Mouse (Mus musculus): ENCODE measurements around the gene Dock9.

GRCm38 (mm10) chr14:121754110-121754509, 43.5 kb downstream of the Dock9 start:
- TF ChIP-seq USF1 (IDR thresholded peaks at IDR 0.05; ENCODE audit: low read depth) (no peak), POLR2A (IDR thresholded peaks at IDR 0.05; ENCODE audit: insufficient read length, low read depth) (no peak), CEBPB (IDR thresholded peaks at IDR 0.05; ENCODE audit: insufficient read depth, poor library complexity, severe bottlenecking) (no peak), E2F4 (IDR thresholded peaks at IDR 0.05; ENCODE audit: insufficient read depth) (no peak), TCF12 (IDR thresholded peaks at IDR 0.05; ENCODE audit: insufficient read depth, poor library complexity, severe bottlenecking) (no peak), TCF3 (IDR thresholded peaks at IDR 0.05; ENCODE audit: insufficient read length, low read depth) (no peak), MAX (IDR thresholded peaks at IDR 0.05; ENCODE audit: low read depth) (no peak), MYOG (IDR thresholded peaks at IDR 0.05; ENCODE audit: control insufficient read depth in 1 of 3, insufficient read depth in 1 of 3, insufficient read length in 2 of 3, low read depth in 2 of 3) (no peak), SRF (IDR thresholded peaks at IDR 0.05; ENCODE audit: control insufficient read depth, insufficient read length, low read depth) (no peak), POLR2AphosphoS2 (IDR thresholded peaks at IDR 0.05; ENCODE audit: insufficient read length, low read depth) (no peak), REST (IDR thresholded peaks at IDR 0.05; ENCODE audit: insufficient read depth, insufficient read length) (no peak)

Measured in myocyte (in vitro differentiated cells).